Mouse (Mus musculus): ENCODE measurements around the gene Resf1.
A peak's percentile ranks its signal among the peaks of the same experiment; 100 is the strongest.

The Resf1 gene

GRCm38 (mm10) chr6:149307801-149308200, 1.4 kb upstream of the Resf1 start:
- TF ChIP-seq NANOG (IDR thresholded peaks at IDR 0.05; ENCODE audit: borderline replicate concordance, low read length): no peak
- TF ChIP-seq POU5F1 (IDR thresholded peaks at IDR 0.05; ENCODE audit: borderline replicate concordance, low read length): no peak
- TF ChIP-seq CTCF (conservative IDR thresholded peaks at IDR 0.05; ENCODE audit: low read length): no peak
- peak overlapping the region; percentile 89 for H3K4me3 ChIP-seq (replicated peaks; ENCODE audit: low read length)
- H3K36me3 ChIP-seq (ENCODE audit: insufficient read depth, low read length): peaks cover 25% of the 10 kb centered on the region
- H3K4me1 ChIP-seq (replicated peaks; ENCODE audit: low read depth, low read length): peaks cover 43% of the 10 kb centered on the region
- H3K9me3 ChIP-seq (ENCODE audit: low read length): peaks cover 22% of the 10 kb centered on the region
- H3K27me3 ChIP-seq (ENCODE audit: insufficient read depth, low read length): no peaks in the 10 kb centered on the region

GRCm38 (mm10) chr6:149310226-149310625, 1.0 kb downstream of the Resf1 start:
- Histone ChIP-seq H3K9me3 (ENCODE audit: low read length) (peaks cover 12% of the 10 kb centered on the region), H3K4me3 (replicated peaks; ENCODE audit: low read length) (peak overlapping the region; percentile 89), H3K36me3 (ENCODE audit: insufficient read depth, low read length) (peaks cover 46% of the 10 kb centered on the region), H3K27me3 (ENCODE audit: insufficient read depth, low read length) (no peaks in the 10 kb centered on the region), H3K4me1 (replicated peaks; ENCODE audit: low read depth, low read length) (peaks cover 66% of the 10 kb centered on the region)
- TF ChIP-seq NANOG (IDR thresholded peaks at IDR 0.05; ENCODE audit: borderline replicate concordance, low read length) (no peak), CTCF (conservative IDR thresholded peaks at IDR 0.05; ENCODE audit: low read length) (no peak), POU5F1 (IDR thresholded peaks at IDR 0.05; ENCODE audit: borderline replicate concordance, low read length) (no peak)

GRCm38 (mm10) chr6:149311044-149311443, 1.8 kb downstream of the Resf1 start:
- TF ChIP-seq CTCF (conservative IDR thresholded peaks at IDR 0.05; ENCODE audit: low read length) (no peak), NANOG (IDR thresholded peaks at IDR 0.05; ENCODE audit: borderline replicate concordance, low read length) (no peak), POU5F1 (IDR thresholded peaks at IDR 0.05; ENCODE audit: borderline replicate concordance, low read length) (no peak)
- H3K27me3 ChIP-seq (ENCODE audit: insufficient read depth, low read length): no peaks in the 10 kb centered on the region
- peaks cover 70% of the 10 kb centered on the region for H3K4me1 ChIP-seq (replicated peaks; ENCODE audit: low read depth, low read length)
- peaks cover 12% of the 10 kb centered on the region for H3K9me3 ChIP-seq (ENCODE audit: low read length)
- peaks cover 48% of the 10 kb centered on the region for H3K36me3 ChIP-seq (ENCODE audit: insufficient read depth, low read length)
- peak overlapping the region; percentile 89 for H3K4me3 ChIP-seq (replicated peaks; ENCODE audit: low read length)

GRCm38 (mm10) chr6:149311778-149312177, 2.6 kb downstream of the Resf1 start:
- H3K4me3 ChIP-seq (replicated peaks; ENCODE audit: low read length): peak overlapping the region; percentile 89
- peaks cover 71% of the 10 kb centered on the region for H3K4me1 ChIP-seq (replicated peaks; ENCODE audit: low read depth, low read length)
- H3K27me3 ChIP-seq (ENCODE audit: insufficient read depth, low read length): no peaks in the 10 kb centered on the region
- no peak for TF ChIP-seq POU5F1 (IDR thresholded peaks at IDR 0.05; ENCODE audit: borderline replicate concordance, low read length)
- no peak for TF ChIP-seq NANOG (IDR thresholded peaks at IDR 0.05; ENCODE audit: borderline replicate concordance, low read length)
- no peak for TF ChIP-seq CTCF (conservative IDR thresholded peaks at IDR 0.05; ENCODE audit: low read length)
- peaks cover 55% of the 10 kb centered on the region for H3K36me3 ChIP-seq (ENCODE audit: insufficient read depth, low read length)
- H3K9me3 ChIP-seq (ENCODE audit: low read length): peaks cover 9% of the 10 kb centered on the region

GRCm38 (mm10) chr6:149312221-149312620, 3.0 kb downstream of the Resf1 start:
- Histone ChIP-seq H3K4me3 (replicated peaks; ENCODE audit: low read length) (peak overlapping the region; percentile 89), H3K9me3 (ENCODE audit: low read length) (peaks cover 4% of the 10 kb centered on the region; the same call in 1 of the 2 replicates), H3K36me3 (ENCODE audit: insufficient read depth, low read length) (peaks cover 60% of the 10 kb centered on the region), H3K4me1 (replicated peaks; ENCODE audit: low read depth, low read length) (peaks cover 70% of the 10 kb centered on the region), H3K27me3 (ENCODE audit: insufficient read depth, low read length) (no peaks in the 10 kb centered on the region)
- TF ChIP-seq POU5F1 (IDR thresholded peaks at IDR 0.05; ENCODE audit: borderline replicate concordance, low read length): no peak
- TF ChIP-seq NANOG (IDR thresholded peaks at IDR 0.05; ENCODE audit: borderline replicate concordance, low read length): no peak

- Histone ChIP-seq H3K9me3 (ENCODE audit: low read length) (no peaks in the 10 kb centered on the region), H3K27me3 (ENCODE audit: insufficient read depth, low read length) (no peaks in the 10 kb centered on the region), H3K4me1 (replicated peaks; ENCODE audit: low read depth, low read length) (peaks cover 68% of the 10 kb centered on the region), H3K4me3 (replicated peaks; ENCODE audit: low read length) (no peak overlapping the region; the same call in 1 of the 2 replicates), H3K36me3 (ENCODE audit: insufficient read depth, low read length) (peaks cover 86% of the 10 kb centered on the region)
- no peak for TF ChIP-seq POU5F1 (IDR thresholded peaks at IDR 0.05; ENCODE audit: borderline replicate concordance, low read length)
- no peak for TF ChIP-seq CTCF (conservative IDR thresholded peaks at IDR 0.05; ENCODE audit: low read length)
- no peak for TF ChIP-seq NANOG (IDR thresholded peaks at IDR 0.05; ENCODE audit: borderline replicate concordance, low read length)
Observed at GRCm38 (mm10) chr6:149314918-149315317, 5.7 kb downstream of the Resf1 start.

- H3K9me3 ChIP-seq (ENCODE audit: low read length): no peaks in the 10 kb centered on the region
- peaks cover 96% of the 10 kb centered on the region for H3K36me3 ChIP-seq (ENCODE audit: insufficient read depth, low read length)
- H3K4me1 ChIP-seq (replicated peaks; ENCODE audit: low read depth, low read length): peaks cover 56% of the 10 kb centered on the region
- TF ChIP-seq CTCF (conservative IDR thresholded peaks at IDR 0.05; ENCODE audit: low read length) (no peak), POU5F1 (IDR thresholded peaks at IDR 0.05; ENCODE audit: borderline replicate concordance, low read length) (no peak), NANOG (IDR thresholded peaks at IDR 0.05; ENCODE audit: borderline replicate concordance, low read length) (no peak)
- H3K4me3 ChIP-seq (replicated peaks; ENCODE audit: low read length): no peak overlapping the region
- H3K27me3 ChIP-seq (ENCODE audit: insufficient read depth, low read length): no peaks in the 10 kb centered on the region
Observed at GRCm38 (mm10) chr6:149323523-149324241, 14.5 kb downstream of the Resf1 start.

GRCm38 (mm10) chr6:149324242-149324633, 15.0 kb downstream of the Resf1 start:
- H3K4me3 ChIP-seq (replicated peaks; ENCODE audit: low read length): no peak overlapping the region
- peaks cover 60% of the 10 kb centered on the region for H3K4me1 ChIP-seq (replicated peaks; ENCODE audit: low read depth, low read length)
- no peaks in the 10 kb centered on the region for H3K9me3 ChIP-seq (ENCODE audit: low read length)
- TF ChIP-seq POU5F1 (IDR thresholded peaks at IDR 0.05; ENCODE audit: borderline replicate concordance, low read length): no peak
- TF ChIP-seq NANOG (IDR thresholded peaks at IDR 0.05; ENCODE audit: borderline replicate concordance, low read length): no peak
- TF ChIP-seq CTCF (conservative IDR thresholded peaks at IDR 0.05; ENCODE audit: low read length): no peak
- H3K36me3 ChIP-seq (ENCODE audit: insufficient read depth, low read length): peaks cover 97% of the 10 kb centered on the region
- H3K27me3 ChIP-seq (ENCODE audit: insufficient read depth, low read length): no peaks in the 10 kb centered on the region

Measured in E14TG2a.4 (cell line).